Mouse (Mus musculus) midbrain, embryonic 14.5 days (tissue): Measurements from ENCODE around the gene Tph2. TPM values are rescaled to one million over a fixed set of nuclear protein-coding genes. Genes with fewer than 3 reads are reported as not detected.

ENCODE experiments used
- ATAC-seq: fragments of 200-750 bp; cut with Nextera tagmentation; 2 replicates; pipeline ENCODE4 v1.8.0; 2017; ENCODE audit warnings: moderate number of reproducible peaks, moderate library complexity; ENCODE audit not compliant: low FRiP score, low TSS enrichment
- DNase-seq: peaks from one replicate; pipeline ENCODE4 v3.0.0-alpha.2; 2015
- H3K27ac ChIP-seq: fragments of 300-500 bp; sonication (generic); replicated peaks from 2 replicates; pipeline ENCODE4 v1.5.1; 2014; ENCODE audit warnings: mild to moderate bottlenecking, low read depth, low read length, moderate library complexity
- H3K27me3 ChIP-seq: fragments of 300-500 bp; sonication (generic); 2 replicates; pipeline ENCODE4 v1.6.1; 2014; ENCODE audit warnings: low read length, control low read depth, mixed read lengths; ENCODE audit not compliant: control insufficient read depth, insufficient read depth
- H3K36me3 ChIP-seq: fragments of 300-500 bp; sonication (generic); 2 replicates; pipeline ENCODE4 v1.6.1; 2014; ENCODE audit warnings: low read length, control low read depth; ENCODE audit not compliant: control insufficient read depth, insufficient read depth
- H3K4me1 ChIP-seq: fragments of 300-500 bp; sonication (generic); 2 replicates; pipeline ENCODE4 v1.6.1; 2014; ENCODE audit warnings: mild to moderate bottlenecking, antibody characterized with exemption, low read length, control low read depth; ENCODE audit not compliant: control insufficient read depth, insufficient read depth
- H3K4me2 ChIP-seq: fragments of 300-500 bp; sonication (generic); 2 replicates; pipeline ENCODE4 v1.6.1; 2014; ENCODE audit warnings: mild to moderate bottlenecking, low read length, moderate library complexity
- H3K4me3 ChIP-seq: fragments of 300-500 bp; sonication (generic); replicated peaks from 2 replicates; pipeline ENCODE4 v1.5.1; 2014; ENCODE audit warnings: low read depth, low read length
- H3K9ac ChIP-seq: fragments of 300-500 bp; sonication (generic); replicated peaks from 2 replicates; pipeline ENCODE4 v1.6.1; 2014; ENCODE audit warnings: mild to moderate bottlenecking, low read length, moderate library complexity
- H3K9me3 ChIP-seq: fragments of 300-500 bp; sonication (generic); 2 replicates; pipeline ENCODE4 v1.6.1; 2016; ENCODE audit warnings: low read length, control low read depth, mixed read lengths; ENCODE audit not compliant: control insufficient read depth
- WGBS: fragments of 180-500 bp; shearing (Covaris S2); extraction: QIAGEN DNeasy Blood & Tissue Kit; methylation state at CpG from one replicate; pipeline ENCODE4 v1.1.7; 2014; 5-methylcytosine and 5-hydroxymethylcytosine counted together
- polyA plus RNA-seq: library from polyadenylated mRNA; unstranded; fragments of >200 nt; fragmentation: Nextera tagmentation; extraction: Ambion mirVana; gene quantifications from 2 replicates; pipeline ENCODE4 v1.2.1, GENCODE M21; 2014

Gene Tph2
- polyA plus RNA-seq, 1 experiment from 2014 or later = 6.9 TPM

DNA sequence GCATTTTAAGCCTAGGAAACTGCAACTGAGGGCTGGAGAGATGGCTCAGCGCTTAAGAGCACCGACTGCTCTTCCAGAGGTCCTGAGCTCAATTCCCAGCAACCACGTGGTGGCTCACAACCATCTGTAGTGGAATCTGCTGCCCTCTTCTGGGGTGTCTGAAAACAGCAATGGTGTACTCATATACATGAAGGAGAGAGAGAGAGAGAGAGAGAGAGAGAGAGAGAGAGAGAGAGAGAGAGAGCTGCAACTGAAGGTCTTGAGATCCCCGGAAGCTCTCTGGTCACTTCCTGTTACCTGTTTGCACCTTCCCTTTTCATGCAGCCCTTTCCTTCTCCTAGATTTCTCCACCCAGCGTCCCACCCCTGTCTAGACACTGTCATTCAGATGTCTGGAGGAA, 24.5 kb downstream of the Tph2 start:
- Histone ChIP-seq H3K27ac (no peak overlapping the region), H3K27me3 (no peaks in the 10 kb centered on the region), H3K4me3 (no peak overlapping the region), H3K4me2 (no peak overlapping the region), H3K9ac (no peak overlapping the region), H3K4me1 (no peaks in the 10 kb centered on the region), H3K36me3 (no peaks in the 10 kb centered on the region), H3K9me3 (no peaks in the 10 kb centered on the region)
- ATAC-seq = no peak
- WGBS = 64% methylated on average over 5 of the region's 5 CpGs
- no peak for DNase-seq

DNA sequence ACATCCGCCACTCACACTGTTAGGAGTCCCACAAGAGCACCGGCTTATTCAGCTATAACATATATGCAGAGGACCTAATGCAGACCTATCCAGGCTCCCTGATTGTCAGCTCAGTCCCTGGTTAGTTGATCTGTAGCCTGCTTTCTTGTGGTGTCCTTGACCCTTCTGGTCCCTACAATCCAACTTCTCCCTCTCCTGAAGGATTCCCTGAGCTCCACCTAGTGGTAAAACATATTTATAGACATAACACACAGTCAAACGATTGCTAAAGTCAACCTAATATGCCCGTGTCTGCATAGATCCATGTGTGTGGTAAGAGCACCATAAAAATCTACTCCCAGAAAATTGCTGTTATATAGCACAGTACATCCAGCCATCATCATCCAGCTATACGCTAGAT, 37.5 kb downstream of the Tph2 start:
- no peak overlapping the region for H3K4me3 ChIP-seq
- WGBS = 70% methylated on average over 5 of the region's 5 CpGs
- no peaks in the 10 kb centered on the region for H3K27me3 ChIP-seq
- peak; percentile 75 for DNase-seq
- H3K9ac ChIP-seq = no peak overlapping the region
- no peak overlapping the region for H3K4me2 ChIP-seq
- H3K27ac ChIP-seq = no peak overlapping the region
- H3K4me1 ChIP-seq = no peaks in the 10 kb centered on the region
- no peaks in the 10 kb centered on the region for H3K36me3 ChIP-seq
- ATAC-seq = 0 out of 2 replicates have a peak, but pooled peaks have one; percentile 50
- no peaks in the 10 kb centered on the region for H3K9me3 ChIP-seq

DNA sequence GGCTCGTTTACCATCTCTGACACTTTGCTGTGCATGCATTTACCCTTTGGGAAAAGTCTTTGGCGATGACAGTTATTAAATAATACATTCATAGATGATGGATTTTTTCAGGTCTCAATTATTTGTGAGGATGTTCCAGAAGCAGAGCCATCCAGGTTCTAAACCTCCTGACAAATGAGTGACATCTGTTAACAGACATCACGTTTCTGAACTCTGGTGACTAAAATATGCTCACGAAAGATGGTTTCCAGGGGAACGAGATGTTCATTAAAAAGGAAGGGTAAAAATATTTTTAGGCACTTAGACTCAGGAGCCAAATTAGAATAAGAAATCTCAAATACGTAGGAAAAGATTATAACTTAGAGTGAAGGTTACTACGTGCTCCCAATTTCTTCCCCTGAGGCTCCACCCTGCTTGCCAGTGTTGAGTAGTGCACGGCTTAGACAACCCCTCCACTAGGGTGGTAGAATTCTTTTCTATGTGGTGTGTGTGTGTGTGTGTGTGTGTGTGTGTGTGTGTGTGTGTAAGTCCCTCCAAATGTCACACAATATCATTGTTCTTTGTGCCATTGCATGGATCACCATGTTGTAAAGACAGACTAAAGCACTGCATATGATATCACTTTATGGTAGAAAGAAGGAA, 38.4 kb downstream of the Tph2 start:
- Histone ChIP-seq H3K27me3 (no peaks in the 10 kb centered on the region), H3K27ac (no peak overlapping the region), H3K4me1 (no peaks in the 10 kb centered on the region), H3K9me3 (no peaks in the 10 kb centered on the region), H3K36me3 (no peaks in the 10 kb centered on the region), H3K9ac (no peak overlapping the region), H3K4me2 (no peak overlapping the region), H3K4me3 (no peak overlapping the region)
- no peak for ATAC-seq
- DNase-seq = no peak
- WGBS = 77% methylated on average over 8 of the region's 8 CpGs

DNA sequence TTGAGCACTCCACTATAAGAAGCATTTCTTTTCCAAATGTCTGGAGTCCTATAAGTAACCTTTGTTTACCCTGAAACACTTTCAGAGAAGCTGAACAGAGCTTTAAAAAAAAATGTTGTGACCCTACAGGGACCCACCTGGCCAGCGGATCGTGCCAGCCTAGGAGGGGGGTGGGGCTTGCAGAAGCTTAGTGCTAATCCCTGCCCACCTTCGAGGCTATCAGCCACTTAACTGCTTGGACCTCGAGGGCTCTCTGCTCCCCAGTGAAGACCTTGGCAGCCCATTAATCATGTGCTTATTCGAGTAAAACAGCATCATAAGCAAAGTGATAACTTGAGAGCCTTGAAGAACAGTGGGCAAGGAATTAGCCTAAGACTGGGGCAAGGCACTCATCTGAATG, 40.3 kb downstream of the Tph2 start:
- Histone ChIP-seq H3K9ac (no peak overlapping the region), H3K36me3 (no peaks in the 10 kb centered on the region), H3K27ac (no peak overlapping the region), H3K4me2 (no peak overlapping the region), H3K4me1 (no peaks in the 10 kb centered on the region), H3K27me3 (no peaks in the 10 kb centered on the region), H3K9me3 (no peaks in the 10 kb centered on the region), H3K4me3 (no peak overlapping the region)
- no peak for DNase-seq
- WGBS = 28% methylated on average over 5 of the region's 5 CpGs
- ATAC-seq = no peak

DNA sequence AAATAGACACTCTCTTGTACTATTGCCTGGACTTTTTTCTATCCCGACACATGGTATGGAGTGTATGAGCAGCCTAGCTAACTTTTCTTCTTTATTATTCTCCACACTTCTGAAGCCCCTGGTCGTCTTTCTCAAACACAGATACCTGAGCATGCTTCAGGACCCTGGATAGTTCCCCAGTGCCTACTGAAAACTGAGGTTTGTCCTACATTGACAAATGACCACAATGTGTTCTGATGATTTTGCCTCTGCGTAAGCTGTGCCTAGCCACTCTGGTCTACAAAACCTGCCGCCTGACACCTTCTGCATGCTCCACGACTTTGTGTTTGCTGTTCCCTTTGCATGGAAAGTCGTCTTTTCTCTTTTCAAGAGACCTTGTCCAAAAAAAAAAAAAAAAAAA, 41.2 kb downstream of the Tph2 start:
- no peak overlapping the region for H3K4me2 ChIP-seq
- H3K9me3 ChIP-seq = no peaks in the 10 kb centered on the region
- 61% methylated on average over 6 of the region's 6 CpGs for WGBS
- no peaks in the 10 kb centered on the region for H3K4me1 ChIP-seq
- no peak for DNase-seq
- H3K27me3 ChIP-seq = no peaks in the 10 kb centered on the region
- no peak overlapping the region for H3K4me3 ChIP-seq
- no peaks in the 10 kb centered on the region for H3K36me3 ChIP-seq
- ATAC-seq = no peak
- no peak overlapping the region for H3K27ac ChIP-seq
- no peak overlapping the region for H3K9ac ChIP-seq

DNA sequence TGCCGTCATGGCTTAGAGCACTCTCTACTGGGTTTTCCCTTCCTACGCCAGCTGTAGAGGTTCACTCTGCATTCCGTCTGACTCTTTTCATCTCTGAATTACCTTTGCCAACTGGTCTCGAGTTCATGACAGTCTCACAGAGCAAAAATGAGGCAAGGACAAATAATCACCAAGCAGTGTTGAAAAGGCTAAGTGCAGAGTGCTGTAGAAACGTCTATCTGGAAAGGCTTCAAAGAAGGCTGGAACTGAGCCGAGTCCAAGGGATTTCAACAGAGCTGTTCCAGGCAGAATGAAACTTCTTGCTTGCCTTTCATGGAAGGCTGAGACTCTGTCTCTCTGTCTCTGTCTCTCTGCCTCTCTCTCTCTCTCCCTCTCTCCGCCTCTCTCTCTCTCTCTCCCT, 47.8 kb downstream of the Tph2 start:
- H3K27ac ChIP-seq = no peak overlapping the region
- ATAC-seq (no peak), DNase-seq (no peak)
- no peaks in the 10 kb centered on the region for H3K4me1 ChIP-seq
- H3K27me3 ChIP-seq = no peaks in the 10 kb centered on the region
- no peaks in the 10 kb centered on the region for H3K36me3 ChIP-seq
- H3K9me3 ChIP-seq = no peaks in the 10 kb centered on the region
- WGBS = 82% methylated on average over 7 of the region's 7 CpGs
- no peak overlapping the region for H3K4me2 ChIP-seq
- H3K4me3 ChIP-seq = no peak overlapping the region
- H3K9ac ChIP-seq = no peak overlapping the region

DNA sequence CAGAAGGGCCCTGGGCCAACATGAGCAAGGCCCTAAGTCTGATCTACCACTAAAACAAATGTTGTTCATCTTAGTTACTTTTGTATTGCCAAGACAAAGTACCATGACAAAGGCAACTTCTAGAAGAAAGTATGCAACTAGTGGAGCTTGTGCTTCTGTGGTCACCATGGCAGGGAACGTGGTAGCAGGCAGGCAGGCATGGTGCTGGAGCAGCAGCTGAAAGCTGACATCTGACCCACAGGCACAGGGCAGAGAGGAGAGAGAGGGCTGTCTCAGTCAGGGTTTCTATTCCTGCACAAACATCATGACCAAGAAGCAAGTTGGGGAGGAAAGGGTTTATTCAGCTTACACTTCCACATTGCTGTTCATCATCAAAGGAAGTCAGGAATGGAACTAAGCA, 56.9 kb downstream of the Tph2 start:
- Histone ChIP-seq H3K36me3 (no peaks in the 10 kb centered on the region), H3K4me3 (no peak overlapping the region), H3K4me1 (peaks cover 8% of the 10 kb centered on the region), H3K9ac (no peak overlapping the region), H3K9me3 (no peaks in the 10 kb centered on the region), H3K27me3 (no peaks in the 10 kb centered on the region), H3K27ac (no peak overlapping the region), H3K4me2 (no peak overlapping the region)
- no peak for ATAC-seq
- 75% methylated on average over 1 of the region's 1 CpGs for WGBS
- DNase-seq = no peak

DNA sequence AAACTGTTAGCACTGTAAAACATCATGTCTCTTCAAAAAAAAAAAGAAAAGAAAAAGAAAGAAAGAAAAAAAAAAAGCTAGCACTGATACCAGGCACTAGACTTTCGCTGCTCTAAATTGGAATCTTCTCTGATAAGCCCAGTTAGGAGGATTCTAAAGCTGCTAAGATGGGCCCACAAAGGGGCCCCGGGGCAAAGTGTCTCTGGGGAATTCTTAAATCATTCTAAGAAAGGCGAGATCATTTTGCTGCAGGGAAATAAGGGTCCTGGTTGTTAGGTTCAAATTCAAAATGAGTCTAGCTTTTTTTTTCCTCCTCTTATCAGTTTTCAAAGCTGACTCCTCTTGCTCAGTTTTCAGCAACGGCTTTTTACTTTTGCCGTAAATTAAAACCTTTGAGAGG, 59.3 kb downstream of the Tph2 start:
- Histone ChIP-seq H3K9ac (no peak overlapping the region), H3K4me3 (no peak overlapping the region), H3K4me1 (peaks cover 8% of the 10 kb centered on the region), H3K27me3 (no peaks in the 10 kb centered on the region), H3K9me3 (no peaks in the 10 kb centered on the region), H3K4me2 (peak overlapping the region; percentile 11), H3K27ac (0 out of 2 replicates have a peak overlapping the region, but pooled peaks have one; percentile 37), H3K36me3 (no peaks in the 10 kb centered on the region)
- 35% methylated on average over 5 of the region's 5 CpGs for WGBS
- no peak for ATAC-seq
- peak; percentile 61 for DNase-seq

DNA sequence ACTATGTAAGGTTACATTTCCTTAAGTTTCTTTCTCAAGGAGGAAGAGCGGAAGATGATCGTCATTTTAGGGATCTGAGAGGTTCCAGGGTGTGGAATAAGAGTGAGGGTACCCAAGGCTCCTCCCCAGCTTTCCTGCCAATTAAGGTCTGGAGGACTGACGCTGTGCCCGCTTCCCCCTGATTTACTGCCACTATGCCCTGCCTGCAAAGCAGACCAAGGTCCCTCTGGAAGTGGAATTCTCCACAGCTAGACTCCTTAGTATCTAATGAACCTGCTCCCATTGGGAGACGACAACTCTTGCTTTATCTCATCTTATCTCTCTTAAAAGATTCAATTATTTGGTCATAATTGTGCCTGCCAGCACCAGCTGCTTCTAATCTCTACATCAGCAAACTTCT, 59.8 kb downstream of the Tph2 start:
- no peak for ATAC-seq

More for the DNA sequence above, 59.8 kb downstream of the Tph2 start:
- no peak overlapping the region for H3K9ac ChIP-seq
- WGBS = 68% methylated on average over 5 of the region's 5 CpGs
- no peak overlapping the region for H3K4me3 ChIP-seq
- no peaks in the 10 kb centered on the region for H3K36me3 ChIP-seq
- peaks cover 8% of the 10 kb centered on the region for H3K4me1 ChIP-seq
- no peak overlapping the region for H3K4me2 ChIP-seq
- no peaks in the 10 kb centered on the region for H3K27me3 ChIP-seq
- H3K9me3 ChIP-seq = no peaks in the 10 kb centered on the region
- H3K27ac ChIP-seq = no peak overlapping the region
- no peak for DNase-seq
